Mouse (Mus musculus) heart, postnatal 0 days (tissue): ENCODE data around the gene Ddn. TPM values are rescaled to one million over a fixed set of nuclear protein-coding genes. Genes with fewer than 3 reads are reported as not detected.

Experiments
- ATAC-seq: fragments of 200-750 bp; cut with Nextera tagmentation; 2 replicates; pipeline ENCODE4 v1.8.0; 2017; ENCODE audit warnings: low read depth, moderate number of reproducible peaks, moderate library complexity; ENCODE audit not compliant: insufficient read depth
- DNase-seq: peaks from one replicate; pipeline ENCODE4 v3.0.0-alpha.2; 2016; ENCODE audit warnings: low spot score
- H3K27ac ChIP-seq: fragments of 300-500 bp; sonication (generic); 2 replicates; pipeline ENCODE4 v1.5.1; 2014; ENCODE audit warnings: low read depth, mild to moderate bottlenecking
- H3K27me3 ChIP-seq: fragments of 300-500 bp; sonication (generic); 2 replicates; pipeline ENCODE4 v1.6.1; 2014; ENCODE audit warnings: low read length, mixed read lengths; ENCODE audit not compliant: control insufficient read depth, insufficient read depth
- H3K36me3 ChIP-seq: fragments of 300-500 bp; sonication (generic); replicated peaks from 2 replicates; pipeline ENCODE4 v1.6.1; 2014; ENCODE audit warnings: low read length, mixed read lengths; ENCODE audit not compliant: control insufficient read depth, insufficient read depth
- H3K4me1 ChIP-seq: fragments of 300-500 bp; sonication (generic); 2 replicates; pipeline ENCODE4 v1.6.1; 2014; ENCODE audit warnings: antibody characterized with exemption; ENCODE audit not compliant: control insufficient read depth, insufficient read depth
- H3K4me2 ChIP-seq: fragments of 300-500 bp; sonication (generic); 2 replicates; pipeline ENCODE4 v1.6.1; 2014; ENCODE audit warnings: low read depth, mild to moderate bottlenecking, low read length, moderate library complexity
- H3K4me3 ChIP-seq: fragments of 300-500 bp; sonication (generic); 2 replicates; pipeline ENCODE4 v1.5.1; 2014; ENCODE audit warnings: low read depth, low read length
- H3K9ac ChIP-seq: fragments of 300-500 bp; sonication (generic); replicated peaks from 2 replicates; pipeline ENCODE4 v1.6.1; 2014; ENCODE audit warnings: low read depth, low read length, mixed read lengths
- H3K9me3 ChIP-seq: fragments of 300-500 bp; sonication (generic); replicated peaks from 2 replicates; pipeline ENCODE4 v1.6.1; 2016; ENCODE audit warnings: low read length; ENCODE audit not compliant: control insufficient read depth
- CTCF ChIP-seq: IDR thresholded peaks from 2 replicates; pipeline ENCODE4 v1.5.1; 2016; ENCODE audit warnings: antibody characterized with exemption, control low read depth, low read depth
- EP300 ChIP-seq: IDR thresholded peaks from 2 replicates; pipeline ENCODE4 v1.6.1; 2016; ENCODE audit warnings: antibody characterized with exemption, low read depth
- WGBS: fragments of 180-500 bp; shearing (Covaris S2); extraction: QIAGEN DNeasy Blood & Tissue Kit; methylation state at CpG from one replicate; pipeline ENCODE4 v1.1.7; 2014; 5-methylcytosine and 5-hydroxymethylcytosine counted together
- polyA plus RNA-seq: library from polyadenylated mRNA; unstranded; fragments of >200 nt; fragmentation: Nextera tagmentation; extraction: Ambion mirVana; gene quantifications from 2 replicates; pipeline ENCODE4 v1.2.1, GENCODE M21; 2015
- total RNA-seq: library from RNA; depleted of rRNA; stranded (reverse); fragments of >200 nt; gene quantifications from 2 replicates; pipeline ENCODE4 v1.2.3, GENCODE M21; 2014; ENCODE audit warnings: low replicate concordance

The Ddn gene
- total and polyA plus RNA-seq, 2 experiments from 2014 or later = 0.11 to 1.4 TPM

DNA sequence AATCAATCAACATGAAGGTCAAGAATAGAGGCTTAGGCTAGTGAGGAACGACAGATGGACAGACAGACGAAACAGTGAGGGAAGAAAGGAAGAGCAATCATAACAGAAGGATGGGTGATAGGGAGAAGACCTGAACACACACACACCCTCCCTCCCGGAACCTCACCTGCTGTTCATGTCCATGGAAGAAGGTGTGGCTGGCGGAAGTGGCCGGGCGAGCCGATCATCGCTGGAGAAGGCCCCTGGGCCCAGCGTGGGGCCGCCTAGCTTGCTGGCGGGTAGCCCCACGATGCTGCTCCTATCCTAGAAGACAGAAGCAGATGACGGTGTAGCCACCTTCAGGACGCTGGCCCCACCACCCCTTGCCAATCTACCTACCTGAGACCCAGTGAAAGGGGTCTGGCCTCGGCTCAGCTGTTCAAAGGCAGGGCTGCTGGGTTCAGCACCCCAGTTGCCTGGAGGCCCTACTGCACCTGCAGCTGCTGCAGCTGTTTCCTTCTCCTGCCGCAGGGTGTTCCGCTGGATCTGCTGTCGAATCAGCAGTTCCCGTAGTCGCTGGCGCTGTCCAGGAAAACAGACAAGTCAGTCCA, 42.0 kb upstream of the Ddn start:
- TF ChIP-seq EP300 = no peak
- no peak for TF ChIP-seq CTCF
- no peak for ATAC-seq
- Histone ChIP-seq H3K27ac (no peak overlapping the region), H3K4me2 (no peak overlapping the region), H3K9me3 (no peaks in the 10 kb centered on the region), H3K4me1 (no peaks in the 10 kb centered on the region), H3K9ac (no peak overlapping the region), H3K36me3 (peaks cover 100% of the 10 kb centered on the region), H3K27me3 (no peaks in the 10 kb centered on the region), H3K4me3 (no peak overlapping the region)
- WGBS = 90% methylated on average over 21 of the region's 21 CpGs
- DNase-seq = no peak

DNA sequence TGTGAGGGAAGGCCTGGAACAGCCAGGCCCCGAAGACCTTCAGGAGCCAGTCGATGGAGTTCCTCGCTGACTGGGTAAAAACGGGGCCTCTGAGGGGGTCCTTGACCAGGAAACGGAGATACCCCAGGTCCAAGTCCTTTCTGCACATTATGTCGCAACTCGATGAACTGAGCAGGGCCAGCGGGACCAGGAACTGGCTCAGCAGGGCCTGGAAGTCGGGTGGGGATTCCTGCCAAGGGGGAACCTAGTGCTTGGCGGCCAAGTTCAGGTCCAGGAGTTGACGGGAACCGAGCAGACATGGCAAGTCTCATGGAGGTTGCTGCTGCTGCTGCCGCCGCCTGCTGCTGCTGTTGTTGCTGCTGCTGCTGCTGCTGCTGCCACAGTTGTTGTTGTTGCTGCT, 41.4 kb upstream of the Ddn start:
- no peak overlapping the region for H3K4me3 ChIP-seq
- WGBS = 81% methylated on average over 14 of the region's 14 CpGs
- no peak overlapping the region for H3K9ac ChIP-seq
- H3K9me3 ChIP-seq = no peaks in the 10 kb centered on the region
- H3K27ac ChIP-seq = no peak overlapping the region
- ATAC-seq (no peak), DNase-seq (no peak)
- TF ChIP-seq EP300 = no peak
- no peak for TF ChIP-seq CTCF
- no peaks in the 10 kb centered on the region for H3K4me1 ChIP-seq
- no peak overlapping the region for H3K4me2 ChIP-seq
- peaks cover 100% of the 10 kb centered on the region for H3K36me3 ChIP-seq
- H3K27me3 ChIP-seq = no peaks in the 10 kb centered on the region

- no peak for ATAC-seq
- Histone ChIP-seq H3K9ac (no peak overlapping the region), H3K36me3 (peaks cover 100% of the 10 kb centered on the region), H3K4me1 (no peaks in the 10 kb centered on the region), H3K4me3 (no peak overlapping the region), H3K27ac (no peak overlapping the region), H3K27me3 (no peaks in the 10 kb centered on the region), H3K4me2 (no peak overlapping the region), H3K9me3 (no peaks in the 10 kb centered on the region)
- no peak for DNase-seq
- TF ChIP-seq EP300 (no peak), CTCF (no peak)
- WGBS = 86% methylated on average over 16 of the region's 16 CpGs
These were observed 40.8 kb upstream of the Ddn start for GRCm38 (mm10) chr15:98849956-98850600.

GRCm38 (mm10) chr15:98849165-98849564, 39.9 kb upstream of the Ddn start:
- Histone ChIP-seq H3K4me1 (no peaks in the 10 kb centered on the region), H3K4me2 (no peak overlapping the region), H3K4me3 (no peak overlapping the region), H3K27ac (no peak overlapping the region), H3K27me3 (no peaks in the 10 kb centered on the region), H3K36me3 (peaks cover 100% of the 10 kb centered on the region), H3K9me3 (no peaks in the 10 kb centered on the region), H3K9ac (no peak overlapping the region)
- 92% methylated on average over 11 of the region's 11 CpGs for WGBS
- DNase-seq = no peak
- TF ChIP-seq CTCF (no peak), EP300 (no peak)
- ATAC-seq = no peak

- Histone ChIP-seq H3K9me3 (no peaks in the 10 kb centered on the region), H3K27ac (no peak overlapping the region), H3K4me2 (no peak overlapping the region), H3K36me3 (peaks cover 100% of the 10 kb centered on the region), H3K4me3 (no peak overlapping the region), H3K4me1 (no peaks in the 10 kb centered on the region), H3K9ac (no peak overlapping the region), H3K27me3 (no peaks in the 10 kb centered on the region)
- no peak for TF ChIP-seq EP300
- no peak for TF ChIP-seq CTCF
- WGBS = 85% methylated on average over 8 of the region's 8 CpGs
- no peak for ATAC-seq
- no peak for DNase-seq
These were observed 36.9 kb upstream of the Ddn start for GRCm38 (mm10) chr15:98846140-98846539.

DNA sequence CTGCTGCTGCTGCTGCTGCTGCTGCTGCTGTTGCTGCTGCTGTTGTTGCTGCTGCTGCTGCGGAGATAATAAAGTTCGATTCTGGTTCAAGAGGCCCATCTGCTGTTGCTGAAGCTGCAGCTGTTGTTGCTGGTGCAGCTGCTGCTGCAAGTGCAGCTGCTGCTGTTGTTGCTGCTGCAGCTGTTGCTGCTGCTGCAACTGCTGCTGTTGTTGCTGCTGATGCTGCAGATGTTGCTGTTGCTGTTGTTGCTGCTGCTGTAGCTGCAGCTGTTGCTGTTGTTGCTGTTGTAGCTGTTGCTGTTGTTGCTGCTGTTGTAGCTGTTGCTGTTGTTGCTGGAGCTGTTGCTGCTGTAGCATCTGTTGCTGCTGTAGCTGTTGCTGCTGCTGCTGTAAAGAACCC, 35.9 kb upstream of the Ddn start:
- TF ChIP-seq CTCF (no peak), EP300 (no peak)
- Histone ChIP-seq H3K4me2 (no peak overlapping the region), H3K9me3 (no peaks in the 10 kb centered on the region), H3K27me3 (no peaks in the 10 kb centered on the region), H3K4me1 (no peaks in the 10 kb centered on the region), H3K4me3 (no peak overlapping the region), H3K9ac (no peak overlapping the region), H3K36me3 (peaks cover 100% of the 10 kb centered on the region), H3K27ac (no peak overlapping the region)
- ATAC-seq = no peak
- WGBS = 95% methylated on average over 2 of the region's 2 CpGs
- no peak for DNase-seq
